Mouse (Mus musculus) midbrain, postnatal 0 days (tissue): ENCODE data around the gene Gm21954. TPM values are rescaled to one million over a fixed set of nuclear protein-coding genes. Genes with fewer than 3 reads are reported as not detected.

Source experiments
- ATAC-seq: fragments of 200-750 bp; cut with Nextera tagmentation; 2 replicates; pipeline ENCODE4 v1.8.0; 2017; ENCODE audit warnings: moderate number of reproducible peaks, mild to moderate bottlenecking, moderate TSS enrichment, moderate library complexity; ENCODE audit not compliant: low FRiP score
- DNase-seq: peaks from one replicate; pipeline ENCODE4 v3.0.0-alpha.2; 2015; ENCODE audit warnings: low spot score
- H3K27ac ChIP-seq: fragments of 300-500 bp; sonication (generic); 2 replicates; pipeline ENCODE4 v1.5.1; 2014; ENCODE audit warnings: low read depth, mild to moderate bottlenecking, low read length, mixed read lengths
- H3K27me3 ChIP-seq: fragments of 300-500 bp; sonication (generic); 2 replicates; pipeline ENCODE4 v1.6.1; 2014; ENCODE audit warnings: low read length, control low read depth, mixed read lengths; ENCODE audit not compliant: insufficient read depth
- H3K36me3 ChIP-seq: fragments of 300-500 bp; sonication (generic); 2 replicates; pipeline ENCODE4 v1.6.1; 2014; ENCODE audit warnings: low read length, control low read depth, mixed read lengths; ENCODE audit not compliant: insufficient read depth
- H3K4me1 ChIP-seq: fragments of 300-500 bp; sonication (generic); 2 replicates; pipeline ENCODE4 v1.6.1; 2014; ENCODE audit warnings: mild to moderate bottlenecking, control low read depth, antibody characterized with exemption, low read length, mixed read lengths; ENCODE audit not compliant: insufficient read depth
- H3K4me2 ChIP-seq: fragments of 300-500 bp; sonication (generic); 2 replicates; pipeline ENCODE4 v1.6.1; 2014; ENCODE audit warnings: low read depth, mild to moderate bottlenecking, low read length, mixed read lengths; ENCODE audit not compliant: poor library complexity, severe bottlenecking
- H3K4me3 ChIP-seq: fragments of 300-500 bp; sonication (generic); 2 replicates; pipeline ENCODE4 v1.5.1; 2014; ENCODE audit warnings: low read depth, mild to moderate bottlenecking, low read length, moderate library complexity
- H3K9ac ChIP-seq: fragments of 300-500 bp; sonication (generic); replicated peaks from 2 replicates; pipeline ENCODE4 v1.6.1; 2014; ENCODE audit warnings: mild to moderate bottlenecking, low read length, moderate library complexity, mixed read lengths; ENCODE audit not compliant: poor library complexity, severe bottlenecking
- H3K9me3 ChIP-seq: fragments of 300-500 bp; sonication (generic); 2 replicates; pipeline ENCODE4 v1.6.1; 2016; ENCODE audit warnings: low read length, control low read depth
- CTCF ChIP-seq: IDR thresholded peaks from 2 replicates; pipeline ENCODE4 v1.5.1; 2016; ENCODE audit warnings: antibody characterized with exemption, mild to moderate bottlenecking
- WGBS: fragments of 180-500 bp; shearing (Covaris S2); extraction: QIAGEN DNeasy Blood & Tissue Kit; methylation state at CpG from one replicate; pipeline ENCODE4 v1.1.7; 2014; 5-methylcytosine and 5-hydroxymethylcytosine counted together
- polyA plus RNA-seq: library from polyadenylated mRNA; unstranded; fragments of >200 nt; fragmentation: Nextera tagmentation; extraction: Ambion mirVana; gene quantifications from 2 replicates; pipeline ENCODE4 v1.2.1, GENCODE M21; 2015
- total RNA-seq: library from RNA; depleted of rRNA; stranded (reverse); fragments of >200 nt; gene quantifications from 2 replicates; pipeline ENCODE4 v1.2.3, GENCODE M21; 2014; rRNA removed

Gm21954 gene
- total and polyA plus RNA-seq, 2 experiments from 2014 or later = not detected

GRCm38 (mm10) chr3:55420436-55421083 lies 51.5 kb downstream of the Gm21954 start:
- Histone ChIP-seq H3K36me3 (no peaks in the 10 kb centered on the region), H3K4me2 (no peak overlapping the region), H3K27me3 (no peaks in the 10 kb centered on the region), H3K4me3 (no peak overlapping the region), H3K4me1 (peaks cover 25% of the 10 kb centered on the region), H3K27ac (no peak overlapping the region), H3K9me3 (no peaks in the 10 kb centered on the region), H3K9ac (no peak overlapping the region)
- 33% methylated on average over 8 of the region's 8 CpGs for WGBS
- no peak for TF ChIP-seq CTCF
- no peak for ATAC-seq
- DNase-seq = no peak

GRCm38 (mm10) chr3:55419334-55419733 lies 52.7 kb downstream of the Gm21954 start:
- no peaks in the 10 kb centered on the region for H3K9me3 ChIP-seq
- no peak for DNase-seq
- H3K27me3 ChIP-seq = no peaks in the 10 kb centered on the region
- H3K9ac ChIP-seq = no peak overlapping the region
- no peaks in the 10 kb centered on the region for H3K36me3 ChIP-seq
- 15% methylated on average over 3 of the region's 3 CpGs for WGBS
- no peak overlapping the region for H3K4me3 ChIP-seq
- no peak for ATAC-seq
- no peak for TF ChIP-seq CTCF
- no peak overlapping the region for H3K4me2 ChIP-seq
- H3K4me1 ChIP-seq = peaks cover 22% of the 10 kb centered on the region
- no peak overlapping the region for H3K27ac ChIP-seq

- 0 out of 2 replicates have a peak overlapping the region, but pooled peaks have one; percentile 32 for H3K27ac ChIP-seq
- WGBS = 47% methylated on average over 6 of the region's 6 CpGs
- peaks cover 19% of the 10 kb centered on the region for H3K4me1 ChIP-seq
- no peaks in the 10 kb centered on the region for H3K36me3 ChIP-seq
- TF ChIP-seq CTCF = no peak
- ATAC-seq = no peak
- H3K4me2 ChIP-seq = no peak overlapping the region
- no peak for DNase-seq
- H3K4me3 ChIP-seq = no peak overlapping the region
- no peak overlapping the region for H3K9ac ChIP-seq
- no peaks in the 10 kb centered on the region for H3K9me3 ChIP-seq
- no peaks in the 10 kb centered on the region for H3K27me3 ChIP-seq
Observed at GRCm38 (mm10) chr3:55418845-55419244, 53.2 kb downstream of the Gm21954 start.

GRCm38 (mm10) chr3:55415527-55415950 lies 56.5 kb downstream of the Gm21954 start:
- peak; percentile 85 for ATAC-seq
- H3K4me2 ChIP-seq = peak overlapping the region; percentile 33
- peaks cover 5% of the 10 kb centered on the region for H3K4me1 ChIP-seq
- peak overlapping the region; percentile 90 for H3K27ac ChIP-seq
- no peaks in the 10 kb centered on the region for H3K36me3 ChIP-seq
- 4% methylated on average over 14 of the region's 14 CpGs for WGBS
- TF ChIP-seq CTCF = no peak
- H3K9ac ChIP-seq = peak overlapping the region; percentile 42; the same call in 1 of the 2 replicates
- DNase-seq = peak; percentile 84
- H3K9me3 ChIP-seq = no peaks in the 10 kb centered on the region
- H3K27me3 ChIP-seq = no peaks in the 10 kb centered on the region
- no peak overlapping the region for H3K4me3 ChIP-seq

Other genes starting within 250 kb of the Gm21954 start
- gene Dclk1, start 229.8 kb downstream of the Gm21954 start, total RNA-seq = 307 and 371 TPM in 2 replicates
- gene Dclk1, start 229.8 kb downstream of the Gm21954 start, polyA plus RNA-seq = 206 and 219 TPM in 2 replicates